Mouse (Mus musculus): ENCODE measurements around the gene Tcstv1. TPM values are rescaled to one million over a fixed set of nuclear protein-coding genes. Genes with fewer than 3 reads are reported as not detected.

Tcstv1 gene
- polyA plus RNA-seq (2012; rRNA removed): not detected in 2 replicates

DNA sequence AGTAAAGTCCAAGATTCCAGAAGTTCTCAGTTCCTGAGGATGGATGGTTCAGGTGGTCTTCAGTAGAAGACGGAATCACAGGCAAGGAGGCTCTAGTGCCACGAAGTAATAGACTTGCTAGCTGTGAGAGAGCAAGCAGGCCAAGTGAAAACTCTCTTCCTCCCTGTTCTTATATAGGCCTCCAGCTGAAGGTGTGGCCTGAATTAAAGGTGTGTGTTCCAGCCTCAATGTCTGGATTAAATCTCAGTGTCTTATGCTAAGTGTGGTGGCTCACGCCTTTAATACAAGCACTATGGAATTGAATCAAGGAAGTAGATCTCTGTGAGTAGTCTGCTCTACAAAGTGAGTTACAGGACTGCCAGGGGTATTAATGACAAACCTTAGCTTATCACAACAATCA lies at the start of gene Tcstv1:
Gene Tcstv1, minus strand, starts transcription at position 101 of the 400 bp plus-strand sequence.

DNA sequence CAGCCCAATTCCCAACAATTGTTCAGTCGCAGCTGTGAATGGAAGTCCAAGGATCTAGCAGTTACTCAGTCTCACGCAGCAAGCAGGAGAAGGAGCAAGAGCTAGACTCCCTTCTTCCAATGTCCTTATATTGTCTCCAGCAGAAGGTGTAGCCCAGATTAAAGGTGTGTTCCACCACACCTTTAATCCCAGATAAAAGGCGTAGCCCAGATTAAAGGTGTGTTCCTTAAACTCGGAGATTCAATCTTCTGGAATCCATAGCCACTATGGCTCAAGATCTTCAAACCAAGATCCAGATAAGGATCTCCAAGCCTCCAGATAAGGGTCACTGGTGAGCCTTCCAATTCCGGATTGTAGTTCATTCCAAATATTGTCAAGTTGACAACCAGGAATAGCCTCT lies 34.6 kb upstream of the Tcstv1 start, which contains the start of gene Gm21761:
Gene Gm21761, minus strand, starts transcription at position 101 of the 400 bp plus-strand sequence.

Other genes starting within 250 kb of the Tcstv1 start
- gene Hmgcs1, start 204.4 kb downstream of the Tcstv1 start, polyA plus RNA-seq (2012; rRNA removed): 10.6 and 14.2 TPM in 2 replicates
- 0.27 and 0.28 TPM in 2 replicates for gene Nim1k, start 138.9 kb downstream of the Tcstv1 start, polyA plus RNA-seq (2012; rRNA removed)
- 4.7 and 8.2 TPM in 2 replicates for gene Zfp131, start 103.9 kb downstream of the Tcstv1 start, polyA plus RNA-seq (2012; rRNA removed)
- gene AF067063, start 64.6 kb downstream of the Tcstv1 start, polyA plus RNA-seq (2012; rRNA removed): not detected in 2 replicates
- not detected in 2 replicates for gene D13Ertd608e, start 58.8 kb downstream of the Tcstv1 start, polyA plus RNA-seq (2012; rRNA removed)
- gene Gm21761, start 34.5 kb upstream of the Tcstv1 start, polyA plus RNA-seq (2012; rRNA removed): not detected in 2 replicates
- gene B020031M17Rik, start 56.0 kb upstream of the Tcstv1 start, polyA plus RNA-seq (2012; rRNA removed): not detected in 2 replicates
- gene Gm36079, start 132.2 kb upstream of the Tcstv1 start, polyA plus RNA-seq (2012; rRNA removed): 0.29 TPM in 1 of 2 replicates, not detected in the other
- gene Gm21188, start 157.4 kb upstream of the Tcstv1 start, polyA plus RNA-seq (2012; rRNA removed): 0.04 TPM in 2 replicates
- gene Gm20767, start 245.5 kb upstream of the Tcstv1 start, polyA plus RNA-seq (2012; rRNA removed): not detected in 2 replicates